Mouse (Mus musculus): Measurements from ENCODE around the gene Edn3. TPM values are rescaled to one million over a fixed set of nuclear protein-coding genes. Genes with fewer than 3 reads are reported as not detected.

Gene Edn3
- 1.0 and 3.1 TPM in 2 replicates for polyA plus RNA-seq (2015; fragmentation: Nextera tagmentation; extraction: Ambion mirVana)

DNA sequence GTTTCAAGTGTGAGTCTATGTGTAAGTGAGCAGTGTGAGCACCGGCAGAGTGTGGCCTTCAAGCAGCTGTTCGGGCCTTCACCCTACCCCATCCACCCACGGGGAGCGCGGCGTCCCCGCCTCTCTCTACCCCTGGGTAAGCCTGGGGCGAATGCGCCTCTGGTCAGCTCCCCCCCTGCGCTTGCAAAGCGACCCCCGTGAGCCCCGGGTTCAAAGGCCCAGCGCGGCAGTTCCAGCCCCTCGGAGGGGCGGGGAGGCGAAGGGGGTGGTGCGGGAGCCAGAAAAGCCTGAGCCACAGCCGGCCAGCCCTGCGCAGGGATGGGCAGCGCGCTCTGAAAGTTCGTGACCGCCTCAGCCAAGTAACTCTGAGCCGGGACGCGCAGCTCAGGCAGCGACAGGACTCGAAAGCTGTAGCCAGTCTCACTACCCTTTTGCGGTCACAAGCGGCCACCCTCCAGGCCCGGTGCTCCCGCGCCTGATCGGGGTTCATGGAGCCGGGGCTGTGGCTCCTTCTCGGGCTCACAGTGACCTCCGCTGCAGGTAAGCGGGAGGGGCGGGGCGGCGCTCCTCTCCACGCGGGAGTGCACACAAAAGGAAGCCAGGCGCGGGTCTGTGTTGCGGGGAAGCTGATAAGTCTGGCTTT is at the start of gene Edn3:
TSS of gene Edn3 (plus strand) at position 141 of the 643 bp plus-strand sequence.
- Histone ChIP-seq H3K36me3 (no peaks in the 10 kb centered on the region), H3K27ac (no peak within 1 kb of the TSS), H3K27me3 (peaks cover 32% of the 10 kb centered on the region), H3K9ac (peak within 1 kb of the TSS; percentile 57), H3K9me3 (replicated peaks) (no peaks in the 10 kb centered on the region), H3K4me3 (peak within 1 kb of the TSS; percentile 54), H3K4me2 (peak within 1 kb of the TSS; percentile 93), H3K4me1 (replicated peaks) (peaks cover 7% of the 10 kb centered on the region)
- WGBS, result 2% methylated on average over 48 of the region's 48 CpGs
- ATAC-seq (replicated peaks; ENCODE audit: insufficient number of reproducible peaks, insufficient read depth, low FRiP score, low read depth), result peak; percentile 45; the same call in 1 of the 2 replicates

DNA sequence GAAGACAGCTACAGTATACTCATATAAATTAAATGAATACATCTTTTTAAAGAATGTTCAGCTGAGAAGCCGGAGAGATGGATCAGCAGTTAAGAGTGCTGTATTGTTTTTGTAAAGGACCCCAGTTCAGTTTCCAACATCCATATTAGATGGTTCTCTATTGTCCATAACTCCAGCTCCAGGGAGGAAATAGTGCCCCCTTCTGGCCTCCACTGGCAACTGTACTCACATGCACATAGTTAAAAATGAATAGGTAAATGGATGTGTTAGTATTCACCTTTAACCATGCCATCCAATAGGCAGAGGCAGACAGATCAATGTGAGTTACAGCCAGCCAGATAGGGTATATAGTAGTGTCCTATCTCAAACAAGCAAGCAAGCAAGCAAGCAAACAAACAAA is 48.4 kb upstream of the Edn3 start:
- no peak overlapping the region for H3K9ac ChIP-seq
- H3K27me3 ChIP-seq, result no peaks in the 10 kb centered on the region
- WGBS, result 96% methylated on average over 1 of the region's 1 CpGs
- no peaks in the 10 kb centered on the region for H3K36me3 ChIP-seq
- no peak overlapping the region for H3K4me2 ChIP-seq
- no peak overlapping the region for H3K4me3 ChIP-seq
- H3K9me3 ChIP-seq (replicated peaks), result no peaks in the 10 kb centered on the region
- H3K4me1 ChIP-seq (replicated peaks), result no peaks in the 10 kb centered on the region
- no peak overlapping the region for H3K27ac ChIP-seq
- ATAC-seq (replicated peaks; ENCODE audit: insufficient number of reproducible peaks, insufficient read depth, low FRiP score, low read depth), result no peak

DNA sequence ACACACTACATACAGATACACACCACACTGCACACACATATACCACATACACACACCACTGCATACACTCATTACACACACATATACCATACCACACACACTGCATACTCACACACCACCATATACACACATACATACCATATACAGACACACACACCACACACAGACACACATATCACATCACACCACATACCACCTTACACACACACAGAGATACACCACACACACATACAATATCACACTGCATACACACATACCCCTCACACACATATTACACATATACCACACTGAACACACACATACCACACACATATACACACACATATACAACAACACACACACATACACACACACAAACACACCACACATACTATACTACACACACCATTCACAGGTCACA is 44.5 kb upstream of the Edn3 start:
- Histone ChIP-seq H3K27me3 (no peaks in the 10 kb centered on the region), H3K9me3 (replicated peaks) (no peaks in the 10 kb centered on the region), H3K4me3 (no peak overlapping the region), H3K9ac (no peak overlapping the region), H3K27ac (no peak overlapping the region), H3K4me2 (no peak overlapping the region), H3K36me3 (no peaks in the 10 kb centered on the region), H3K4me1 (replicated peaks) (no peaks in the 10 kb centered on the region)
- ATAC-seq (replicated peaks; ENCODE audit: insufficient number of reproducible peaks, insufficient read depth, low FRiP score, low read depth), result no peak

DNA sequence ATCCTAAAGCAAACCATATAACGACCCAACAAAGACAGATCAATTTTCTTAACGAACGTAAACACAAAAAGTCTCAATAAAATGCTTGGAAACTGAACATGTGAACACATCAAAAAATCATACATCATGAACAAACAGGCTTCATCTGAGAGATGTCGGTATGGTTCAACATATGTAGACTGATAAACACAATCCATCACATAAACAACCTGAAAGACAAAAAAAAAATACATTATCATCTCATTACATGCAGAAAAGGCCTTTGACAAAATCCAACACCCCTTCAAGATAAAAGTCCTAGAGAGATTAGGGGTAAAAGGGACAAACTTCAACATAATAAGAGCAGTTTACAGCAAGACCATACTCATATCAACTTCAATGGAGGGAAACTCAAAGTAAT is 42.6 kb upstream of the Edn3 start:
- no peak for ATAC-seq (replicated peaks; ENCODE audit: insufficient number of reproducible peaks, insufficient read depth, low FRiP score, low read depth)
- WGBS, result 81% methylated on average over 4 of the region's 4 CpGs
- Histone ChIP-seq H3K4me3 (no peak overlapping the region), H3K36me3 (no peaks in the 10 kb centered on the region), H3K27ac (no peak overlapping the region), H3K4me1 (replicated peaks) (no peaks in the 10 kb centered on the region), H3K9me3 (replicated peaks) (no peaks in the 10 kb centered on the region), H3K9ac (no peak overlapping the region), H3K4me2 (no peak overlapping the region), H3K27me3 (no peaks in the 10 kb centered on the region)

DNA sequence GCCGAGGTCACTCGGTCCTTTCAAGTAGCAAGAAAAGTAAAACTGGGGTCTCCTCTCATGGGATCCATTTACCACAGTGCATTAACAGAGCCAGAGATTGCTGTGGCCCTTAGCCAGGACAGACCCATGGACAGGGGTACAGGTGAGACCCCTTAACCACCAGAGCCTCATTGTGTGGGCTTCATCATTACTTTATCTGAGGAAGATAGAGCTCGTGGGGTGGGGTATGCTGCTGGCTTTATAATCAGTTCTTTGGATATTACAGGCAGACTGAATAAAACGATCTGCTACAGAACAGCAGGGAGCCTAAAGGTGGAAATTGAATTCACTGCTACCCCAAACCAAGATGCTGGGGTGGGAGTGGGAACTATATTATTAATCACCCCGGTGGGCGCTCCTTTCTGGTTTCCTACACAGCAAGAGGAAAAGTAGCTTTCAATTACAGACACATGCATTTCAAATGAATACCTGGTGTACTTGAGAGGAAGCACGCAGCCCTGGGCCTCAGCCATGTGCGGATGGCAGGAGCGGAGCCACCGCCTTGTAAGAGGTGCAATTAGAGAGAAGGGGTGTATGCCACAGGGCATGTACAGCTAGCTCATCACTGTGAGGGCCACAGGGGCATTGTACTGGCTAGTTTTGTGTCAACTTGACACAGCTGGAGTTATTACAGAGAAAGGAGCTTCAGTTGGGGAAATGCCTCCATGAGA is 33.1 kb upstream of the Edn3 start:
- no peak overlapping the region for H3K4me3 ChIP-seq
- H3K9ac ChIP-seq, result no peak overlapping the region
- no peak overlapping the region for H3K4me2 ChIP-seq
- 81% methylated on average over 10 of the region's 10 CpGs for WGBS
- peaks cover 3% of the 10 kb centered on the region; the same call in 1 of the 2 replicates for H3K4me1 ChIP-seq (replicated peaks)
- ATAC-seq (replicated peaks; ENCODE audit: insufficient number of reproducible peaks, insufficient read depth, low FRiP score, low read depth), result no peak
- H3K9me3 ChIP-seq (replicated peaks), result no peaks in the 10 kb centered on the region
- H3K27ac ChIP-seq, result no peak overlapping the region
- H3K27me3 ChIP-seq, result no peaks in the 10 kb centered on the region
- no peaks in the 10 kb centered on the region for H3K36me3 ChIP-seq

DNA sequence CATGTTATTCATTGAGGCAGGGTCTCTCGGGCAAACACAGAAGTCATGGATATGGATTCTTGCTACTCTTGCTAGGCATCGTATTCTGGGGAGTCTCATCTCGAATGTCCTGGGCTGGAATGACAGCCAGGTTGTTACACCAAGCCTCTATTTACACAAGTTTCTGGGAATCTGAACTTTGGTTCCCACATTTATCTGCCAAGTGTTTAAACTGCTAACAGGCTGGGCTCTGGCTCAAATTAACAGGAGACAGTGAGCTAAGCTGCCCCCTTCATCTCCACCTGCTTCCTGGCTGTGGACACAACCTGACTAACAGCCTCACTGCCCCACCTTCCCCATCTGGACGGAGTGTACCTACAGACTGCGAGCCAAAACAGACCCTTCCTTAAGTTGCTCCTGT is 28.5 kb upstream of the Edn3 start:
- no peaks in the 10 kb centered on the region for H3K9me3 ChIP-seq (replicated peaks)

DNA sequence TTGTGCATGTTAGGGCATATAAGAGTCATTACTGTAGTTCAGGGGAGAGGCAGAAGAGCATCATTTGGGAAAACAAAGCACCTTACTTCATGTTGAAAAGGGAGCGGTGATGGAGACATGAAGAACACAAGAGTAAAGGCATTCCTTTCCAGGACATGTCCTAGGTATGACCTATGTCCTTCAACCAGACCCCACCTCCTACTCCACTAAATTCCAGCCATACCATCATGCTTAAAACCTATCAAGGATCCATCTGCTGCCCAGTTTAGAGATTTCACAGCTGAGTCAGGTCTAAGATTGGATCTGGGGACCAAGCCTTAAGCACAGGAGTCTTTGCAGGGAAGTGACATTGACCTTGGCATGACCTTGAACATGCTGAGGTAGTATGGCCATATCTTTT is 25.1 kb upstream of the Edn3 start:
- H3K27ac ChIP-seq, result no peak overlapping the region
- 92% methylated on average over 1 of the region's 1 CpGs for WGBS
- H3K4me1 ChIP-seq (replicated peaks), result peaks cover 4% of the 10 kb centered on the region; the same call in 1 of the 2 replicates
- H3K9ac ChIP-seq, result no peak overlapping the region
- H3K9me3 ChIP-seq (replicated peaks), result no peaks in the 10 kb centered on the region
- no peaks in the 10 kb centered on the region for H3K27me3 ChIP-seq
- no peak overlapping the region for H3K4me3 ChIP-seq
- no peak for ATAC-seq (replicated peaks; ENCODE audit: insufficient number of reproducible peaks, insufficient read depth, low FRiP score, low read depth)
- no peak overlapping the region for H3K4me2 ChIP-seq
- no peaks in the 10 kb centered on the region for H3K36me3 ChIP-seq

More for the DNA sequence above, 28.5 kb upstream of the Edn3 start:
- H3K4me3 ChIP-seq, result no peak overlapping the region
- H3K36me3 ChIP-seq, result no peaks in the 10 kb centered on the region
- H3K4me2 ChIP-seq, result no peak overlapping the region
- ATAC-seq (replicated peaks; ENCODE audit: insufficient number of reproducible peaks, insufficient read depth, low FRiP score, low read depth), result no peak
- H3K27ac ChIP-seq, result no peak overlapping the region
- no peak overlapping the region for H3K9ac ChIP-seq
- peaks cover 4% of the 10 kb centered on the region; the same call in 1 of the 2 replicates for H3K4me1 ChIP-seq (replicated peaks)
- WGBS, result 62% methylated on average over 5 of the region's 5 CpGs
- H3K27me3 ChIP-seq, result no peaks in the 10 kb centered on the region

DNA sequence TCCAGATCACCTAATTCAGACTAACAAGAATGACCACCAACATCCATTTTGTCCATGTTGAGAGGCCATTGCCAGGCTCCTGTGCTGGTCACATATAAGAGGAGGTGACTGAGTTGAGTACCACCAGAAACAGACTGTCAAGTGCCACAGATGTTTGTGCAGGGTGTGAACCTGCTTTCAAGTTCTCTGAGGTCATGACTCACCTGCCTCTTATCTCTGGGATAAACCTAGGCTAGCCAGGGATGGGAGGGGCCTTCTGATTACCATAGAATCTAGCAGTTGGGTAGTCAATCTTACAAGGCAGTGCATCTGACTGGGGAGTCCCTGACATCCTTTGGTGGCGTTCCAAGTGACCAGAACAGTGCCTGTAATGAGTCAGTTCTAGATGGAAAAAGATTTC is 13.2 kb upstream of the Edn3 start:
- 79% methylated on average over 1 of the region's 1 CpGs for WGBS
- H3K4me2 ChIP-seq, result no peak overlapping the region
- H3K4me3 ChIP-seq, result no peak overlapping the region
- ATAC-seq (replicated peaks; ENCODE audit: insufficient number of reproducible peaks, insufficient read depth, low FRiP score, low read depth), result no peak
- no peaks in the 10 kb centered on the region for H3K9me3 ChIP-seq (replicated peaks)
- no peaks in the 10 kb centered on the region for H3K4me1 ChIP-seq (replicated peaks)
- H3K27me3 ChIP-seq, result no peaks in the 10 kb centered on the region
- H3K27ac ChIP-seq, result no peak overlapping the region
- no peak overlapping the region for H3K9ac ChIP-seq
- no peaks in the 10 kb centered on the region for H3K36me3 ChIP-seq

DNA sequence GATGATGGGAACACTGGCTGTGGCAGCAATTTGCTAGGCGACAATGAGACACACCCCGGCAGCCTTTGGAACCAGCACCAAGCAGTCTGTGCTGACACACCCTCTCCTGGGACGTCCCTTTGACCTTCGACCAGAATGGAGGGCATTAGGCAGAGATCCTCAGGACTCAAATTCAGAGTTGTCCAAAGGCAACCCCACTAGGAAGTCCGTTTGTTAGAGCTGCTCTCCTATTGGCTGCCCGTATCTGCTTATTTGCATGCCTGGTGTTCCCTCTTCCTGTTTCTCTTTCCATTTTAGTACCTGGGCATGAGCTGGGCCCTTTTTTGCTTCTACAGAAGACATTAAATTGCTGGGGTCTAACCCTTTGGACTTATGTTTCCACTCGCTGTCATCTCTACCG is 12.0 kb upstream of the Edn3 start:
- Histone ChIP-seq H3K4me1 (replicated peaks) (no peaks in the 10 kb centered on the region), H3K9me3 (replicated peaks) (no peaks in the 10 kb centered on the region), H3K36me3 (no peaks in the 10 kb centered on the region), H3K27ac (no peak overlapping the region), H3K9ac (no peak overlapping the region), H3K27me3 (no peaks in the 10 kb centered on the region), H3K4me2 (peak overlapping the region; percentile 14; the same call in 1 of the 2 replicates), H3K4me3 (no peak overlapping the region)
- 62% methylated on average over 8 of the region's 8 CpGs for WGBS
- 0 out of 2 replicates have a peak, but pooled peaks have one; percentile 9 for ATAC-seq (replicated peaks; ENCODE audit: insufficient number of reproducible peaks, insufficient read depth, low FRiP score, low read depth)

DNA sequence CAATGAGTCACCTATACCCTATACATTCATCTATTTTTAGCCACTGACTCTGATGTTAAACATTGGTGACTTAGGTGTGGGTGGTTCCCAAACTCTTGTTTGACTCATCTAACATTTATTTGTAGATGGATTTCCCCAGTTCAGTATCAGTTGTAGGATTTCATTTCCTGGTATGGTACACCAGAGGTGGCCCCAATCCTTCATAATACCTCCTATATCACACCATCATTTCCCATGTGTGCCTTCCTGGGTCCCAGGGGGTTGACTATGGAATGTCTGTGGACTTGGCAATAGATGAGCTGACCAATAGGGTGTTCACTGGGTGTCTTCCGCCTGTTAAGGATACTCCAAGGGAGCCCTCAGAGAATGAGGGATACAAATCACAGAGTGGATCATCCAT is 7.2 kb upstream of the Edn3 start:
- Histone ChIP-seq H3K27ac (no peak overlapping the region), H3K4me2 (no peak overlapping the region), H3K4me1 (replicated peaks) (no peaks in the 10 kb centered on the region), H3K9me3 (replicated peaks) (no peaks in the 10 kb centered on the region), H3K9ac (no peak overlapping the region), H3K36me3 (no peaks in the 10 kb centered on the region), H3K27me3 (no peaks in the 10 kb centered on the region), H3K4me3 (no peak overlapping the region)
- 80% methylated on average over 1 of the region's 1 CpGs for WGBS
- ATAC-seq (replicated peaks; ENCODE audit: insufficient number of reproducible peaks, insufficient read depth, low FRiP score, low read depth), result no peak

DNA sequence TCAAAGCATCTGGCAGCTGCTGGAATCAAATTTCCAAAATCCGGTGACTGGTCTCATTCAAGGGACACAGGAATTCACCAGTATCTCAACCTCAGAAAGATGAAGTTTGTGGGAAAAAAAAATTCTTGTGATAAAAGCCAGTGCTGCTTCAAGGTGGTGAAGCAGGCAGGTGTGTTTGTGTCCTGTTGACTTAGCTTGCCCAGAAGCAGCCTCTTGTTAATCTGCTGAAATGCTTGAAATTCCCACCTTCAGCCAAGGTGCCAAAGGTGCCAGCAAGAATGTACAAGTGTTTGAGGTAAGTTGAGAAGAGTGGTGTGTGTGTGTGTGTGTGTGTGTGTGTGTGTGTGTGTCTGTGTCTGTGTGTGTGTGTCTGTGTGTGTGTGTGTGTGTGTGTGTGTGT is 6.2 kb upstream of the Edn3 start:
- Histone ChIP-seq H3K27ac (no peak overlapping the region), H3K4me1 (replicated peaks) (no peaks in the 10 kb centered on the region), H3K27me3 (0 out of 2 replicates have a peak, but pooled peaks cover under 1% of the 10 kb centered on the region), H3K9me3 (replicated peaks) (no peaks in the 10 kb centered on the region), H3K36me3 (no peaks in the 10 kb centered on the region), H3K4me3 (no peak overlapping the region), H3K9ac (no peak overlapping the region), H3K4me2 (no peak overlapping the region)
- WGBS, result 68% methylated on average over 1 of the region's 1 CpGs
- no peak for ATAC-seq (replicated peaks; ENCODE audit: insufficient number of reproducible peaks, insufficient read depth, low FRiP score, low read depth)

DNA sequence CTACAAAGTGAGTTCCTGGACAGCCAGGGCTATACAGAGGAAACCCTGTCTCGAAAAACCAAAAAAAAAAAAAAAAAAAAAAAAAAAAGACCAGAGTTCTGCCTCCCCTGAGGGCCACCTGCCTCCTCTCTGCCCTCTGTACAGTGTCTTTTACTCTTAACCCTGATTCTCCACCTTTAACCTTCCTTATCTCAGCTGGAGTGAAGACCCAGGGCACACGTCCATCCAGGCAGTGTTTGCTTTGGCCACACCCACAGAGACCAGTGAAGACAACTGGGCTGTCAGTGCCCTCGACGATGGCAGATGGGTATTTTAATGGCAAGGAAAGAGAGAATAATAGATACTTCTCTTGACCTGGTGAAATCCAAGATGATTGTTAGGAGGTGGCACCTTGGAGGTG is 1.2 kb upstream of the Edn3 start:
- no peak for ATAC-seq (replicated peaks; ENCODE audit: insufficient number of reproducible peaks, insufficient read depth, low FRiP score, low read depth)
- Histone ChIP-seq H3K27ac (no peak overlapping the region), H3K36me3 (no peaks in the 10 kb centered on the region), H3K4me2 (no peak overlapping the region), H3K4me1 (replicated peaks) (peaks cover 7% of the 10 kb centered on the region), H3K27me3 (peaks cover 32% of the 10 kb centered on the region), H3K9ac (no peak overlapping the region), H3K4me3 (no peak overlapping the region), H3K9me3 (replicated peaks) (no peaks in the 10 kb centered on the region)
- WGBS, result 64% methylated on average over 4 of the region's 4 CpGs

Measured in heart, embryonic 15.5 days (tissue).